Mouse (Mus musculus) G1E (cell line): ENCODE measurements around the gene Mmp2.

Experiments used
- CTCF ChIP-seq: IDR thresholded peaks from 2 replicates; pipeline ENCODE4 v1.5.1; 2012; ENCODE audit warnings: low read depth, low read length, inconsistent platforms, mixed read lengths
- GATA1 ChIP-seq: IDR thresholded peaks from 2 replicates; pipeline ENCODE4 v1.6.1; 2012; ENCODE audit warnings: borderline replicate concordance, low read length, inconsistent platforms, mixed read lengths
- GATA2 ChIP-seq: IDR thresholded peaks from 2 replicates; pipeline ENCODE4 v1.6.1; 2012; ENCODE audit warnings: low read depth, low read length, inconsistent platforms, borderline replicate concordance
- POLR2AphosphoS5 ChIP-seq: IDR thresholded peaks from 2 replicates; pipeline ENCODE4 v1.6.1; 2012; ENCODE audit warnings: low read depth, low read length, inconsistent platforms; ENCODE audit not compliant: insufficient replicate concordance

- TF ChIP-seq GATA1 (no peak), CTCF (no peak), POLR2AphosphoS5 (no peak), GATA2 (no peak)
Observed at GRCm38 (mm10) chr8:92835901-92836300, 8.8 kb downstream of the Mmp2 start.
